Mouse (Mus musculus) fibroblast of lung, adult 2 months (primary cell): ENCODE data around the gene Actr3b.
"Not testable (repeated sequence)": the region's sequence is repeated elsewhere in the genome, so short reads cannot be mapped to it uniquely, and the experiment has no call there.

ENCODE experiments used
- DNase-seq: peaks from one replicate; pipeline ENCODE4 v3.0.0-alpha.2; 2011; ENCODE audit warnings: low read depth

The Actr3b gene

DNA sequence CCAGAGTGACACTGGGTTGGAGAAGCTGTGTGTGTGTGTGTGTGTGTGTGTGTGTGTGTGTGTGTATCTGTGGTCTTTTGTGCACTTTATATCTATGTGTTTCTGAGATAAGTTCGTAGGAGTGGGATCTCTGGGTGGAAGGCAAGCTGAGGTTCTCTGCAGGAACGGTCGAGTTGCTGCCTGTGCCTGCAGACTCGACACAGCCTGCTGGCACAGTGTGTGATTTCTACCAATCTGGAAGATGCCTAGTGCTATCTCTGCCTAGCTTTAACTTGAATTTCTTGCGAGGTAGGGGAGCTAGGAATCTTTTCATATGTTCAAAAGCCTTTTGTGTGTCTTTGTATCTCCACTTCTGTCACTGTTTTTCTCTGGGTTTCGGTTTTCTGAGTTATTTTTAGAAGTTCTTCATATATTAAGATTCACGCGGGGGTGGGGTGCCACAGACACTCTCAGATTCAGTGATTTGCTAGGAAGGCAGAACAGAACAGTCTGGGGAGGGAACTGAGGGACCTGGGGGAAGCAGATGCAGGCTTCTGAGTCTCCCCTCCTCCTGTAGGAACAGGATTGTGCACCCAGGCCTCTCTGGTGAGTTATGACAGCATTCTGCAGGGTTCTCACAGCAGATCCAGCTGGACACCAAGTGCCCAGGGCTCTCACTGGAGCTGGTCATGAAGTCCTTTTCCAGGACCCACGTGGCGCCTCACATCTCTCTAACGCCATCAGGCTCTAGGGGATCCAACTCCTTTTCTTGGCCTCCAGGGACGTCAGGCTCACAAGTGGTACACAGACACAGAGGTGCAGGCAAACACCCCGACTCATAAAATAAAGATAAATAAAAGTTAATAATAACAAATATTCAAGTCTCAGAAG lies 14.4 kb downstream of the Actr3b start:
- no peak for DNase-seq

- no peak for DNase-seq
Measured at GRCm38 (mm10) chr5:25791570-25791969, 31.8 kb downstream of the Actr3b start.

DNA sequence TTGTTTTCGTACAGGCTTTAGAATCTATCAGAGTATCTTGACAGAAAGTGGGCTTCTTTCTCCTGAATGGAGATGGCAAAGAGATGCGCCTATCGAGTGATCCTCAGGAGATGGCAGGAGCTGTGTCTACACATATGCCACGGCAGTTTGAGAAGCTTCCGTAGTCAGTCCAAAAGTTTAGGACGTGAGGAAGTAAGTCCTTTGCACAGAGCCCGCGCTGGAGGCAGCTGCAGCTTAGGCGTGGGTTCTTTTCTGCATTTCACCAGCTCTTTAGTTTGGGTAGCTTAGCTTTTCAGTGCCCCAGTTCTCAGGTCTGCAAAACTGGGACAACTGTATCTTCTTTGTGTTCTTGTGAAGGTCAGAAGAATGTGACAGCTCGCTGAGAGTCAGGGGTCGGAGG lies 38.0 kb downstream of the Actr3b start:
- DNase-seq, result no peak

DNA sequence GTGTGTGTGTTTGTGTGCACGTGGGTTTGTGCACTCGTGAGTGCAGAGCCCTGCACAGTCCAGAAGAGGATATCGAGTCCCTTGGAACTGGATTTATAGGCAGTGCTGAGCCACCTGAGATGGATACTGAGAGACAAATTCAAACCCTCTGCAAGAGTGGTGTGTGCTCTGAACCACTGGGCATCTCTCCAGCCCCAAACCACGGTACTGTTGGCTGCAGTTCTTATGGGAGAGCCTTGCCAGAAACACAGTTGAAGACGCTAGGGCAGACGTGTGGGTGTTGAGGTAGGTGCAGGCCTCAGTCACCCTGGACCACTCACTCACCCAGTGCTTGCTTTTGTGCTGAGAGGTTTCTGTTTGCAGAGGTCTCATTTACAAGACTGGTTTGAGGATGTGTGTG lies 41.1 kb downstream of the Actr3b start:
- peak; percentile 61 for DNase-seq

- no peak for DNase-seq
Measured at GRCm38 (mm10) chr5:25801744-25802143, 41.9 kb downstream of the Actr3b start.

DNA sequence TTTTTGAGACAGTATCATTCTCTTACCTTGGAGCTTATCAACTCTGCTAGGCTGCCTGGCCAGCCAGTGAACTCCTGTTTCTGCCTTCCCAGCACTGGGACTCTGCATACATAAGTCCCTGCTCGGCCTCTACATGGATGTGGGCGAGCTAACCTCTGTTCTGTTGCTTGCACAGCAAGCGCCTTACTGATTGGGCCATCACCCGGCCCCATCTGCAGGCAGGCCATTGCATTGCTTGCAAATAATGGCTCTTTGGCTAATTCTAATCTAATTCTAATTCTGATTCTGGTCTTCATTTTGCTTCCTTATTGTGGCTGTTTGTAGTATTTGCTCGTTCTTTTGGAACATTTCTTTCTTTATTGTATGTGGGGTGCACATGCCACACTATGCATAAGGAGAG lies 44.8 kb downstream of the Actr3b start:
- DNase-seq, result no peak

DNA sequence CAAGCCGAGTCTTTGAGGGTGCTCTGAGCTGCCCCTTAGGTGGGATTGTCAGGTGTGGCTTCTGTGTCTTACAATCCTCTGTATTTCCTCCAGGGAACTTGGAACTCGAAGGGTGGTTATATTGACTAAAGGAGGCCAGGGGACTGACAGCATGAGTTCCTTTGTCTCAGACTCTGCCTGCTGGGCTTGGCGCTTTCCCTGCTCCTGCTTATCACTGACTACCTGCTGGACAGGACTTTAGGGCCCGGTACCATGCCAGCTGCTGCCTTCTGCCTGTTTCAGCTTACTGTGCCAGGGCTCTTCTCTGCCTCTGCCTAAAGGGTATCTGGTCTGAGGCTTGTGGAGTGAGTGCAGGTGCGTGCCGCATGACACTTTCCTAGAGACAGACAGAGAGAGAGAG lies 53.1 kb downstream of the Actr3b start:
- DNase-seq, result no peak

DNA sequence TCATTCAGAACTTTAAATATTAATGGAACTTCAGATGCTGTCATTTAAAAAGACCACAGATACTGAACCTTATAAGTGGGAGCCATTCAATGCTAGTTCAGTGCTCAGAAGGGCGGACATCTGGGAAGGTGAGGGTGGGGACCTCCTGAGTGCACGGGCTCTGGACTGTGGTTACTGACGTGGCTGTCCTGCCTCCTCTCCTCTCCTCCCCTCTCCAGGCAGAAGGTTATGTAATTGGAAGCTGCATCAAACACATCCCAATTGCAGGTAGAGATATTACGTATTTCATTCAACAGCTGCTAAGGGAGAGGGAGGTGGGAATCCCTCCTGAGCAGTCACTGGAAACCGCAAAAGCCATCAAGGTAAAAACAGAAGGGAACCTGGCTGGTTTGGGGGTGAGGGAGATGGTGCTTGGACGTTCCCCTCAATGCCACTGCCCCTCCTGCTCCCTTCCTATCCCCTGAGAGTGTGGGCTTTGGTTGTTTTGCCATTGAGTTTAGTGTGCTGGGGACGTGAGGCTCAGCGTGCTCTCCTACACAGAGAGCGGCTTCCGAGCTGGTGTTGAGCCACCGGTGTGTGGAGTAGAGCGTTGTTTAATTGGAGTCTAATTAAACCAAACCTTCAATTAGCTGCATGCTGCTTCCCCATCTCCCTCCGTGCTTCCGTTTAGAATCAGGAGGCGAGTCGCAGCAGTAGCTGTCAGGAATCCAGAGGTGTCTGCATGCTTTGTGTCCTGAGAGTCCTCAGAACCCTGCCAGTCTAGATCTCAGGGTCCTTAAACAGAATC lies 69.7 kb downstream of the Actr3b start:
- DNase-seq, result no peak

DNA sequence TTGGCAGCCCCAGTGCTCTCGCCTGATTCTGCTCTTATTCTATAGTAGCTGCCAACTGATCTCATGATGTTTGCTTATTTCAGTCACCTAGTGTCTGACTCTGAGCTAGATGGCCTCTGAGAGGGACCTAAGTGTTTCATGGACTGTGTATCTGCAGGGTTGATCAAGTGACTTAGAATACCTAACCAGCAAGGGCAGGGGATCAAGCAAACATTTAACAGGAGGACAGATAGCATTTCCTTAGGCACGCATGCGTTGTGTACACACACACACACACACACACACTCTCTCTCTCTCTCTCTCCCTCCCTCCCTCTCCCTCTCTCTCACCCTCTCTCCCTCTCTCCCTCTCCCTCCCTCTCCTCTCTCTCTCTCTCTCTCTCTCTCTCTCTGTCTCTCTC lies 71.0 kb downstream of the Actr3b start:
- no peak for DNase-seq

GRCm38 (mm10) chr5:25831624-25832023 lies 71.8 kb downstream of the Actr3b start:
- DNase-seq, result peak; percentile 33

GRCm38 (mm10) chr5:25839400-25839799 lies 79.6 kb downstream of the Actr3b start:
- peak; percentile 16 for DNase-seq

DNA sequence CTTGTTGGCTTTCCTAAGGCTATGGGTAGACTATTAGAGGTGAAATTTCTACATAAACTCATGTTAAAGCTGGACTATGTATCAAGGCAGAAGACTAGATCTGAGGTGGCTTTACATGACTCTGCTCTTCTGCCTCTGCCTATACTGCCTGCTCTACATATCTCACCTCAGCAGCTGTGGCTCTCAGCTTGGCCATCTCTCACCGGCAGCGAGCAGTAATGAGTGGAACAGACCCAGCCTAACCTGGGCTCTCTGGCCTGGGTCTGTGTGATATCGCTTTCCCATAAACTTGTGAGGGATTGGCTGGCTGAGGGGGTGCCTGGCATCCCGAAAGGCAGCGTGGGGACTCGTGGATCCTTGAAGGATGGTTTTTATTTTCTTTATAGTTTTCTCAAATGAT lies 86.8 kb downstream of the Actr3b start:
- no peak for DNase-seq

DNA sequence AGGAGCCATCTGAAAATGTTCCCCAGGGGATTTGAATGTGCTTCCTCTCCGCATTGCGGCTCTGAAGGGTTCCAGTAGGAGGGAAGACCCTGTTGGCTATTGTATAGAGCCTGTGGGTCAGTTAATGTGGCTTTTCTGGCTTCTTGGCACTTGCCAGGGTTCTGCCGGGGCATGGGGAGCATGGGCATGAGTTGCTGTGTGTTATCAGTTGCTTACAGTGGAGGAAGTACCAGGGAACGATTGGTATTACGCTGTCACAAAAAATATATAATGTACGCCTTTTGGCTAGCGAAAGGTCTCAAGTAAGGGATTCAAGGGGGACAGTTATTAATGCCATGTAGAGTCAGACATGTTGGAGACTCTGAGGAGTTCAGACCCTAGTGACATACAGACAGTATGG lies 87.4 kb downstream of the Actr3b start:
- no peak for DNase-seq

DNA sequence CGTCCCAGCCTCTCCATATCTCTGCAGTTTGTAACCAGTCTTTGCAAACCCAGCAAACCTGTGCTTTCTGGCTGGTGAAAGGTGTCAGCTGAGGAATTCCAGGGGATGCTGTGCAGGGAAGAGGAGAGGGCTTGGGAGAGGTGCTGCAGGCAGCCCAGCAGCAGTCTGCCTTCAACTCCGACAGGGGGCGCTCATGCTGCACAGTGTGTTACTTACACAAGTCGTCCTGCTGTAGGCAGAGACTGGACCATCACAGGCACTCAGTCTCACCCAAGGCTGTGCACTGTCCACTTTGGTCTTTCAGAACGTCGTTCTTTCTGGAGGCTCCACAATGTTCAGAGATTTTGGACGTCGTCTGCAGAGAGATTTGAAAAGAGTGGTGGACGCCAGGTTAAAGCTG lies 88.3 kb downstream of the Actr3b start:
- no peak for DNase-seq

- no peak for DNase-seq
Measured at GRCm38 (mm10) chr5:25866201-25866600, 106.4 kb downstream of the Actr3b start.

DNA sequence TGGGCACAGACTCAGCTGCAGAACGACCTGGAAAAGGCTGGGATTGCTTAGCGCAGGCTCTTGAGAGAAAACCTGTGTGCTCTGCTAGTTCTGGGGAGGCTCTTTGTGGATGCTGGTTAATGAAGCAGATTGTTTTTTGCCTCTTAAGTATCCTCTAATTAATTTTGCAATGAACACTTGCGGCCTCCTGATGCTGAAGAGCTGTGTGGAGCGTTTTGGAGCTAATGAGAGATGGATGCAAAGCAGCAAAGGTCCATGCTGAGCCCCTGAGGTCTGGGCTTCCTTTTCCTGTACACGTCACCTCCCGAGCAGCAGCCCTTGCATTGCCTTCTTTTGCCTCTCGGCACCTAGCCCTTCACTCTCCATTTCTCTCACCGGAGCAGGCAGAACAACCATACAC lies 110.1 kb downstream of the Actr3b start:
- DNase-seq, result no peak

GRCm38 (mm10) chr5:25870632-25871031 lies 110.8 kb downstream of the Actr3b start:
- no peak for DNase-seq

- no peak for DNase-seq
Measured at GRCm38 (mm10) chr5:25871342-25872023, 111.7 kb downstream of the Actr3b start.

GRCm38 (mm10) chr5:25873046-25873445 lies 113.2 kb downstream of the Actr3b start:
- DNase-seq, result no peak

DNA sequence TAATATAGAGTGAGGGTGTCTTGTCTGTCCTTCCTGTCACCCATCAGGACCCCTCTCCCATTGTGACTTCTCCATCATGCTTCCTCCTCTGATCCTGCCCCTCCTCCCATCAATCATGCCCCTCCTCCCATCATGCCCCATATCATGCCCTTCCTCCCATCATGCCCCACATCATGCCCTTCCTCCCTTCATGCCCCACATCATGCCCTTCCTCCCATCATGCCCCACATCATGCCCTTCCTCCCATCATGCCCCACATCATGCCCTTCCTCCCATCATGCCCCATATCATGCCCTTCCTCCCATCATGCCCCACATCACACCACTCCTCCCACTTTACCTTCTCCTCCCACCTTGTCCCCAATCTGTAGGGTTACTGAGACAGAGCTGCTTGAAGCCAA lies 116.1 kb downstream of the Actr3b start:
- DNase-seq, result not testable (repeated sequence)

GRCm38 (mm10) chr5:25877281-25877680 lies 117.5 kb downstream of the Actr3b start:
- no peak for DNase-seq

- DNase-seq, result no peak
Measured at GRCm38 (mm10) chr5:25877996-25878395, 118.2 kb downstream of the Actr3b start.

GRCm38 (mm10) chr5:25886708-25887107 lies 126.9 kb downstream of the Actr3b start:
- DNase-seq, result no peak
